In the genomic region with DNA sequence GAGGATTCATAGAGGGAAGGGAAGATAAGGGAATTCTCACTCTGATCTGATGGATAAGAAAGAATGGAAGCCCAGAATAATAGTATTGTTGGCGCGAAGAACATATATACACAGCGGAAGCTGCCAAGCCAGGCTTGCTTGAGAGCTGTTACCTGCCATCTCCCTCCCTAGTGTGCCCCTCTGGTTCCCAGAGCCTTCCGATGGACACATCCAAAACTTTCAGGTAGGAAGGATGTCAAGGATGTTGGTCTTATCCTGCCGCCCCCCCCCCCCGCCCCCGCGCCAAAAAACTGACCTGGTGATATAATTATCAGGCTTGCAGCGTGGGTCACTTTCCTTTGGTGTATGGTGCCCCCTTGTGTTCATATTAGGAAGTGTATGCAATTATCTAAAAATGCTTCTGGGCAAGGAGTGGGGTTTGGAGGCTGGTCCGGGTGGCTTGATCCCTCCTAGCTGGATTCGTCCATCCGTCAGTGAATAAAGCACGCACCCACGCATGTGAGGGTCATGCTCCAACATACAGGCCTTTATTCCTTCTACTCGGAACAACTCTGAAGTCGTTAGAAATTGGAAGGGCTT, we compare ENCODE assay signal across 7 mouse cellular contexts. TPM values are rescaled to one million over a fixed set of nuclear protein-coding genes. Genes with fewer than 3 reads are reported as not detected.
DNase-seq lines count a peak whose midpoint lies in the region; ATAC-seq and TF ChIP-seq lines count a peak whose summit lies in the region.

No protein-coding gene starts in this region.

- no peaks in the 10 kb centered on the region for H3K36me3 ChIP-seq in embryonic facial prominence, embryonic 11.5 days (replicated peaks; ENCODE audit: control insufficient read depth, insufficient read depth, low read depth, low read length)
- H3K36me3 ChIP-seq in intestine, embryonic 16.5 days (ENCODE audit: control insufficient read depth, insufficient read depth, low read length): no peaks in the 10 kb centered on the region

- WGBS in embryonic facial prominence, embryonic 11.5 days: 13% methylated on average over 16 of the region's 16 CpGs
- 12% methylated on average over 16 of the region's 16 CpGs for WGBS in intestine, embryonic 16.5 days

- H3K4me2 ChIP-seq in embryonic facial prominence, embryonic 11.5 days (ENCODE audit: low read depth, low read length): no peak overlapping the region
- no peak overlapping the region; the same call in 1 of the 2 replicates for H3K4me2 ChIP-seq in intestine, embryonic 16.5 days (ENCODE audit: low read depth, low read length)

- no peaks in the 10 kb centered on the region for H3K27me3 ChIP-seq in embryonic facial prominence, embryonic 11.5 days (ENCODE audit: control insufficient read depth, insufficient read depth, low read length)
- H3K27me3 ChIP-seq in intestine, embryonic 16.5 days (replicated peaks; ENCODE audit: control insufficient read depth, insufficient read depth, low read length): no peaks in the 10 kb centered on the region

- ATAC-seq in embryonic facial prominence, embryonic 11.5 days (replicated peaks; ENCODE audit: insufficient number of reproducible peaks, low FRiP score, low TSS enrichment, low read depth): no peak
- peak; percentile 44 for ATAC-seq in intestine, embryonic 16.5 days
- 0 out of 2 replicates have a peak, but pooled peaks have one; percentile 54 for ATAC-seq in megakaryocyte-erythroid progenitor cell, adult 5-6 weeks (replicated peaks; ENCODE audit: low FRiP score, low TSS enrichment, poor library complexity, severe bottlenecking)
- no peak for ATAC-seq in activated CD4-positive, CD25-positive, alpha-beta regulatory T cell, adult 4 months

- no peak overlapping the region for H3K27ac ChIP-seq in left cerebral cortex, adult 2 months
- no peak overlapping the region for H3K27ac ChIP-seq in embryonic facial prominence, embryonic 11.5 days (replicated peaks; ENCODE audit: low read depth, low read length)
- H3K27ac ChIP-seq in intestine, embryonic 16.5 days (ENCODE audit: low read length): no peak overlapping the region

- no peak overlapping the region for H3K9ac ChIP-seq in embryonic facial prominence, embryonic 11.5 days (replicated peaks; ENCODE audit: low read length)
- H3K9ac ChIP-seq in intestine, embryonic 16.5 days (ENCODE audit: low read depth, low read length): no peak overlapping the region

- H3K4me3 ChIP-seq in left cerebral cortex, adult 2 months: no peak overlapping the region
- no peak overlapping the region for H3K4me3 ChIP-seq in embryonic facial prominence, embryonic 11.5 days (ENCODE audit: low read depth, low read length)
- no peak overlapping the region for H3K4me3 ChIP-seq in intestine, embryonic 16.5 days (ENCODE audit: low read length)

- intact Hi-C loops in left cerebral cortex, adult 2 months (cut with DNase I): loop anchor here (1.0 to 5.0 kb wide), 3 partner anchors 150 to 285 kb away; no protein-coding TSS in a partner anchor
- intact Hi-C loops in left cerebral cortex, postnatal 4 days (cut with DNase I): loop anchor here (10.0 kb wide), 1 partner anchor 283 kb away; no protein-coding TSS in a partner anchor

- TF ChIP-seq CTCF in left cerebral cortex, adult 2 months (IDR thresholded peaks at IDR 0.05): peak; percentile 69

- no peaks in the 10 kb centered on the region for H3K4me1 ChIP-seq in embryonic facial prominence, embryonic 11.5 days (ENCODE audit: control insufficient read depth, insufficient read depth, low read length)
- H3K4me1 ChIP-seq in intestine, embryonic 16.5 days (ENCODE audit: control insufficient read depth, insufficient read depth, low read length): 0 out of 2 replicates have a peak, but pooled peaks cover 3% of the 10 kb centered on the region

- DNase-seq in left cerebral cortex, adult 2 months (ENCODE audit: extremely low spot score in 1 of 2, low spot score in 2 of 2): peak in 1 of 2 experiments; percentile 23
- DNase-seq in left cerebral cortex, postnatal 4 days: no peak
- DNase-seq in ZHBTc4 (ENCODE audit: low read depth, low spot score): peak; percentile 67
- DNase-seq in embryonic facial prominence, embryonic 11.5 days (ENCODE audit: low spot score): peak; percentile 83

- no peaks in the 10 kb centered on the region for H3K9me3 ChIP-seq in embryonic facial prominence, embryonic 11.5 days (replicated peaks; ENCODE audit: control insufficient read depth, low read length)
- no peaks in the 10 kb centered on the region for H3K9me3 ChIP-seq in intestine, embryonic 16.5 days (ENCODE audit: control insufficient read depth, low read length)

RNA-seq across cellular contexts. Expression of gene Ifnlr1, which starts 18.7 kb away (rescaled TPM):
- under 1 TPM; 0.16 to 0.25 TPM for total RNA-seq in left cerebral cortex, adult 2 months (2021)
- total RNA-seq in left cerebral cortex, postnatal 4 days (2021): under 1 TPM; 0.28 to 0.32 TPM
- 0.59 and 0.70 TPM in 2 replicates for polyA plus RNA-seq in embryonic facial prominence, embryonic 11.5 days (2014; fragmentation: Nextera tagmentation; extraction: Ambion mirVana)
- 4.3 and 5.2 TPM in 2 replicates for polyA plus RNA-seq in intestine, embryonic 16.5 days (2015; fragmentation: Nextera tagmentation; extraction: Ambion mirVana)
- 0.28 and 1.6 TPM in 2 replicates for total RNA-seq in megakaryocyte-erythroid progenitor cell, adult 5-6 weeks (2014; fragmentation: Nextera tagmentation)
- total RNA-seq in megakaryocyte-erythroid progenitor cell, adult 5-6 weeks (2017): 0.15 and 0.28 TPM in 2 replicates
- polyA plus RNA-seq in activated CD4-positive, CD25-positive, alpha-beta regulatory T cell, adult 4 months (2017; shearing (Covaris generic)): under 1 TPM in 1 of 2 experiments, not detected in 1; 0.08 TPM

Comparison
In these comparisons a context has a peak if more than half of its experiments do, and no peak if none do; other contexts are left out.
1. ATAC-seq: peak in intestine, embryonic 16.5 days (single experiment) and megakaryocyte-erythroid progenitor cell, adult 5-6 weeks (single experiment); none in embryonic facial prominence, embryonic 11.5 days (single experiment) and activated CD4-positive, CD25-positive, alpha-beta regulatory T cell, adult 4 months (single experiment).